Mouse (Mus musculus) Muller cell, postnatal 12 days (primary cell): ENCODE measurements around the gene Cmtm8.
A peak's percentile ranks its signal among the peaks of the same experiment; 100 is the strongest.

Source experiments
- DNase-seq: peaks from one replicate; pipeline ENCODE4 v3.0.0-alpha.2; 2015; ENCODE audit errors: inconsistent ontology term

Cmtm8 gene

GRCm38 (mm10) chr9:114821548-114822289 is 22.2 kb downstream of the Cmtm8 start:
- DNase-seq: no peak

- DNase-seq: no peak
These were observed 25.0 kb downstream of the Cmtm8 start for GRCm38 (mm10) chr9:114818918-114819317.

- DNase-seq: no peak
These were observed 26.9 kb downstream of the Cmtm8 start for GRCm38 (mm10) chr9:114817012-114817411.

GRCm38 (mm10) chr9:114816121-114816520 is 27.8 kb downstream of the Cmtm8 start:
- DNase-seq: no peak

GRCm38 (mm10) chr9:114815315-114815714 is 28.6 kb downstream of the Cmtm8 start:
- no peak for DNase-seq

- no peak for DNase-seq
These were observed 32.0 kb downstream of the Cmtm8 start for GRCm38 (mm10) chr9:114812001-114812400.

- DNase-seq: no peak
These were observed 33.1 kb downstream of the Cmtm8 start for GRCm38 (mm10) chr9:114810837-114811236.

GRCm38 (mm10) chr9:114808671-114809070 is 35.3 kb downstream of the Cmtm8 start:
- no peak for DNase-seq

GRCm38 (mm10) chr9:114807261-114807660 is 36.7 kb downstream of the Cmtm8 start:
- DNase-seq: no peak

GRCm38 (mm10) chr9:114805151-114805671 is 38.7 kb downstream of the Cmtm8 start:
- DNase-seq: peak; percentile 35

GRCm38 (mm10) chr9:114802191-114802590 is 41.8 kb downstream of the Cmtm8 start:
- no peak for DNase-seq

- no peak for DNase-seq
These were observed 42.7 kb downstream of the Cmtm8 start for GRCm38 (mm10) chr9:114801301-114801700.

GRCm38 (mm10) chr9:114799498-114800107 is 44.4 kb downstream of the Cmtm8 start:
- no peak for DNase-seq

GRCm38 (mm10) chr9:114798845-114799244 is 45.1 kb downstream of the Cmtm8 start:
- no peak for DNase-seq

GRCm38 (mm10) chr9:114797329-114798004 is 46.5 kb downstream of the Cmtm8 start:
- peak; percentile 71 for DNase-seq

- no peak for DNase-seq
These were observed 47.4 kb downstream of the Cmtm8 start for GRCm38 (mm10) chr9:114796473-114797050.

GRCm38 (mm10) chr9:114794491-114794890 is 49.5 kb downstream of the Cmtm8 start:
- DNase-seq: no peak

- no peak for DNase-seq
These were observed 50.1 kb downstream of the Cmtm8 start for GRCm38 (mm10) chr9:114793764-114794295.

GRCm38 (mm10) chr9:114789989-114790388 is 54.0 kb downstream of the Cmtm8 start:
- DNase-seq: no peak

GRCm38 (mm10) chr9:114789557-114789956 is 54.4 kb downstream of the Cmtm8 start:
- no peak for DNase-seq

- DNase-seq: no peak
These were observed 55.3 kb downstream of the Cmtm8 start for GRCm38 (mm10) chr9:114788697-114789096.

- DNase-seq: no peak
These were observed 56.2 kb downstream of the Cmtm8 start for GRCm38 (mm10) chr9:114787716-114788115.
